ENCODE assay signal across 8 mouse cellular contexts in the genomic region with DNA sequence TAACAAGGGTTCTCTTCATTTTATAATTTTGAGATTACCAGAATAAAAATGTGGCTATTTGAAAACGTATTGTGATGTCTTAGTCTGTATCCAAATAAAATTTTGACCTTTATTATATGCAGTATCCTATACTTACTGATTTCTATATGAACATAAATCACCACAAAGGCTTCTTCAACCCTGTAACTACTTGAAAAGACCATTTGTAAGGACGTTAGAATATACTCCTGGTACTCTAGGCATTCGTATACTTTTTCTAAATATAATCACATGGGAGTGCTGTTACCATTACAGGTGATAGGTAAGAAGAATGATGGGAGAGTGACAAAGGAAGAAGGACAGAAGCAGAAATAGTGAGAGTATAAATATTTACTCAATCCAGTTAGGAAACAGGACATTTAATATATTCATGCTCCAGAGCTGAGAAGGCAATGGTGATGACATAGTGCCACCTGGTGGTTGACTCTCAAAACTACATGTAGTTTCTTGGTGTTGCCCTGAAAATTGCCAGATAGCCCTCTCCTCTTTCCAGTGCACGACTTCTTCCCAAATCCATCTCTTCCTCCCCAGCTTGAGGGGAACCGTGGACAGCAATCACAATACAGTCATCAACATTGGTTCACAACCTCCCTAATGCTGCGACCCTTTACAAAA. TPM values are rescaled to one million over a fixed set of nuclear protein-coding genes. Genes with fewer than 3 reads are reported as not detected.
DNase-seq lines count a peak whose midpoint lies in the region; ATAC-seq and TF ChIP-seq lines count a peak whose summit lies in the region.

No protein-coding gene starts in this region.

- peak; percentile 94 for TF ChIP-seq CTCF in layer of hippocampus, adult 2 months (conservative IDR thresholded peaks at IDR 0.05)

- DNase-seq in heart, adult 18-20 months: peak; percentile 41 to 72
- DNase-seq in heart, embryonic 10.5 days (ENCODE audit: low spot score): no peak
- DNase-seq in c-Kit-negative CD71-positive TER-119-positive erythroid progenitor cells, embryonic 14.5 days (ENCODE audit: low read depth, low spot score): peak; percentile 26
- peak; percentile 68 for DNase-seq in forebrain, embryonic 11.5 days (ENCODE audit: low spot score)
- peak; percentile 64 to 78 for DNase-seq in layer of hippocampus, adult 2 months (ENCODE audit: low spot score in 2 of 2)
- peak; percentile 73 for DNase-seq in lung, postnatal 10 days
- DNase-seq in retina, postnatal 1 day: peak; percentile 80

- H3K4me1 ChIP-seq in heart, embryonic 10.5 days: no peaks in the 10 kb centered on the region
- no peaks in the 10 kb centered on the region for H3K4me1 ChIP-seq in forebrain, embryonic 11.5 days (replicated peaks; ENCODE audit: control insufficient read depth, insufficient read depth, low read length)
- no peaks in the 10 kb centered on the region for H3K4me1 ChIP-seq in hindbrain, embryonic 12.5 days

- H3K36me3 ChIP-seq in heart, embryonic 10.5 days: no peaks in the 10 kb centered on the region
- no peaks in the 10 kb centered on the region for H3K36me3 ChIP-seq in forebrain, embryonic 11.5 days (ENCODE audit: control insufficient read depth, insufficient read depth, low read length)
- no peaks in the 10 kb centered on the region for H3K36me3 ChIP-seq in hindbrain, embryonic 12.5 days

- no peak overlapping the region for H3K4me3 ChIP-seq in heart, embryonic 10.5 days
- H3K4me3 ChIP-seq in forebrain, embryonic 11.5 days (ENCODE audit: low read depth, low read length): no peak overlapping the region
- H3K4me3 ChIP-seq in hindbrain, embryonic 12.5 days: no peak overlapping the region
- no peak overlapping the region for H3K4me3 ChIP-seq in layer of hippocampus, adult 2 months

- no peaks in the 10 kb centered on the region for H3K9me3 ChIP-seq in heart, embryonic 10.5 days
- H3K9me3 ChIP-seq in forebrain, embryonic 11.5 days (ENCODE audit: control insufficient read depth, low read length): no peaks in the 10 kb centered on the region
- no peaks in the 10 kb centered on the region for H3K9me3 ChIP-seq in hindbrain, embryonic 12.5 days (replicated peaks)

- H3K27ac ChIP-seq in heart, embryonic 10.5 days: no peak overlapping the region
- H3K27ac ChIP-seq in forebrain, embryonic 11.5 days (ENCODE audit: low read depth, low read length): no peak overlapping the region
- no peak overlapping the region for H3K27ac ChIP-seq in hindbrain, embryonic 12.5 days
- H3K27ac ChIP-seq in layer of hippocampus, adult 2 months: no peak overlapping the region

- 37% methylated on average over 6 of the region's 6 CpGs for WGBS in heart, embryonic 10.5 days
- 41% methylated on average over 6 of the region's 6 CpGs for WGBS in forebrain, embryonic 11.5 days
- 43% methylated on average over 6 of the region's 6 CpGs for WGBS in hindbrain, embryonic 12.5 days

- H3K4me2 ChIP-seq in forebrain, embryonic 11.5 days (ENCODE audit: low read depth, low read length, severe bottlenecking): no peak overlapping the region
- no peak overlapping the region for H3K4me2 ChIP-seq in hindbrain, embryonic 12.5 days (replicated peaks)

- ATAC-seq in forebrain, embryonic 11.5 days (replicated peaks; ENCODE audit: low FRiP score): peak; percentile 81
- ATAC-seq in hindbrain, embryonic 12.5 days (ENCODE audit: low FRiP score): peak; percentile 61

- no peaks in the 10 kb centered on the region for H3K27me3 ChIP-seq in heart, embryonic 10.5 days (ENCODE audit: insufficient read depth, poor library complexity, severe bottlenecking)
- no peaks in the 10 kb centered on the region for H3K27me3 ChIP-seq in forebrain, embryonic 11.5 days (ENCODE audit: control insufficient read depth, insufficient read depth, low read length)
- no peaks in the 10 kb centered on the region for H3K27me3 ChIP-seq in hindbrain, embryonic 12.5 days

- no peak overlapping the region for H3K9ac ChIP-seq in forebrain, embryonic 11.5 days (ENCODE audit: low read length)
- H3K9ac ChIP-seq in hindbrain, embryonic 12.5 days: no peak overlapping the region

RNA-seq across cellular contexts. Expression of a gene that starts 14.1 kb away (rescaled TPM):
- total RNA-seq in heart, adult 18-20 months (2021): 1 to 10 TPM; 7.7 to 7.8 TPM
- 73.6 and 79.5 TPM in 2 replicates for polyA plus RNA-seq in heart, embryonic 10.5 days (2016; fragmentation: Nextera tagmentation; extraction: Ambion mirVana)
- polyA plus RNA-seq in forebrain, embryonic 11.5 days (2014; fragmentation: Nextera tagmentation; extraction: Ambion mirVana): 69.4 TPM in 2 replicates
- 51.3 and 57.1 TPM in 2 replicates for polyA plus RNA-seq in hindbrain, embryonic 12.5 days (2016; fragmentation: Nextera tagmentation; extraction: Ambion mirVana)
- total RNA-seq in layer of hippocampus, adult 2 months (2021): 10 to 100 TPM; 21.2 to 25.2 TPM
